Mouse (Mus musculus): ENCODE results near the gene Otulinl.
A peak's percentile ranks its signal among the peaks of the same experiment; 100 is the strongest.

The Otulinl gene

GRCm38 (mm10) chr15:27656626-27657025 lies 24.8 kb downstream of the Otulinl start:
- DNase-seq (ENCODE audit: low spot score in 2 of 2), result no peak

GRCm38 (mm10) chr15:27655015-27655414 lies 26.4 kb downstream of the Otulinl start:
- no peak for DNase-seq (ENCODE audit: low spot score in 2 of 2)

- DNase-seq (ENCODE audit: low spot score in 2 of 2), result no peak
Measured at GRCm38 (mm10) chr15:27647686-27648085, 33.7 kb downstream of the Otulinl start.

- no peak for DNase-seq (ENCODE audit: low spot score in 2 of 2)
Measured at GRCm38 (mm10) chr15:27646665-27647064, 34.7 kb downstream of the Otulinl start.

GRCm38 (mm10) chr15:27645250-27645649 lies 36.1 kb downstream of the Otulinl start:
- DNase-seq (ENCODE audit: low spot score in 2 of 2), result no peak

GRCm38 (mm10) chr15:27642895-27643294 lies 38.5 kb downstream of the Otulinl start:
- no peak for DNase-seq (ENCODE audit: low spot score in 2 of 2)

GRCm38 (mm10) chr15:27641171-27641570 lies 40.2 kb downstream of the Otulinl start:
- no peak for DNase-seq (ENCODE audit: low spot score in 2 of 2)

GRCm38 (mm10) chr15:27633941-27634900 lies 47.2 kb downstream of the Otulinl start:
- DNase-seq (ENCODE audit: low spot score in 2 of 2), result no peak

GRCm38 (mm10) chr15:27630601-27631383 lies 50.6 kb downstream of the Otulinl start, which contains the start of gene Otulin:
Gene Otulin, minus strand, starts transcription at chr15:27630693.
- DNase-seq (ENCODE audit: low spot score in 2 of 2), result peak; percentile 96 to 97

- peak in 1 of 2 experiments; percentile 28 for DNase-seq (ENCODE audit: low spot score in 2 of 2)
Measured at GRCm38 (mm10) chr15:27629800-27630600, 51.4 kb downstream of the Otulinl start.

- DNase-seq (ENCODE audit: low spot score in 2 of 2), result no peak
Measured at GRCm38 (mm10) chr15:27629046-27629445, 52.3 kb downstream of the Otulinl start.

GRCm38 (mm10) chr15:27627794-27628193 lies 53.6 kb downstream of the Otulinl start:
- no peak for DNase-seq (ENCODE audit: low spot score in 2 of 2)

- no peak for DNase-seq (ENCODE audit: low spot score in 2 of 2)
Measured at GRCm38 (mm10) chr15:27626314-27626713, 55.1 kb downstream of the Otulinl start.

- DNase-seq (ENCODE audit: low spot score in 2 of 2), result no peak
Measured at GRCm38 (mm10) chr15:27625890-27626255, 55.5 kb downstream of the Otulinl start.

GRCm38 (mm10) chr15:27625014-27625889 lies 56.1 kb downstream of the Otulinl start:
- peak in 1 of 2 experiments; percentile 44 for DNase-seq (ENCODE audit: low spot score in 2 of 2)

- DNase-seq (ENCODE audit: low spot score in 2 of 2), result no peak
Measured at GRCm38 (mm10) chr15:27623286-27623685, 58.1 kb downstream of the Otulinl start.

- DNase-seq (ENCODE audit: low spot score in 2 of 2), result no peak
Measured at GRCm38 (mm10) chr15:27620475-27621185, 60.7 kb downstream of the Otulinl start.

GRCm38 (mm10) chr15:27619683-27620082 lies 61.7 kb downstream of the Otulinl start:
- DNase-seq (ENCODE audit: low spot score in 2 of 2), result no peak

- DNase-seq (ENCODE audit: low spot score in 2 of 2), result peak in 1 of 2 experiments; percentile 34
Measured at GRCm38 (mm10) chr15:27618778-27619533, 62.4 kb downstream of the Otulinl start.

Data from heart, adult 9 months (tissue).